Mouse (Mus musculus) small intestine, adult 2 months (tissue): ENCODE measurements at regions not wholly inside any gene's neighbourhood (a gene's known extent, or its start where the extent isn't known, plus 50 kb on each side); places are given as distances from the start of the nearest gene placed in this dataset.

Experiments used
- CTCF ChIP-seq: fragments of 200-500 bp; IDR thresholded peaks from 2 replicates; pipeline ENCODE4 v1.5.1; 2012; ENCODE audit warnings: low read depth, mild to moderate bottlenecking, control low read depth, inconsistent platforms, low read length, moderate library complexity, mixed read lengths; ENCODE audit not compliant: insufficient replicate concordance, insufficient read length; ENCODE audit errors: extremely low read depth
- POLR2A ChIP-seq: fragments of 200-500 bp; IDR thresholded peaks from 2 replicates; pipeline ENCODE4 v1.6.1; 2012; ENCODE audit warnings: low read depth, mild to moderate bottlenecking, control low read depth, inconsistent platforms, low read length, moderate library complexity

GRCm38 (mm10) chr12:9839198-9839845 is 269.4 kb downstream of the Osr1 start:
- TF ChIP-seq CTCF (no peak), POLR2A (no peak)
